Mouse (Mus musculus): ENCODE data around the gene Mif4gd.
A peak's percentile ranks its signal among the peaks of the same experiment; 100 is the strongest.
"Not testable (repeated sequence)": the region's sequence is repeated elsewhere in the genome, so short reads cannot be mapped to it uniquely, and the experiment has no call there.

Mif4gd gene

GRCm38 (mm10) chr11:115612410-115613137, at the start of gene Mif4gd:
Gene Mif4gd, minus strand, starts transcription at chr11:115612969.
- DNase-seq (ENCODE audit: low read depth) = peak; percentile 92

GRCm38 (mm10) chr11:115660376-115660775, 47.6 kb upstream of the Mif4gd start:
- peak; percentile 69 for DNase-seq (ENCODE audit: low read depth)

- peak; percentile 62 for DNase-seq (ENCODE audit: low read depth)
These were observed 45.8 kb upstream of the Mif4gd start for GRCm38 (mm10) chr11:115658521-115658920.

- no peak for DNase-seq (ENCODE audit: low read depth)
These were observed 41.4 kb upstream of the Mif4gd start for GRCm38 (mm10) chr11:115654128-115654527.

- no peak for DNase-seq (ENCODE audit: low read depth)
These were observed 40.4 kb upstream of the Mif4gd start for GRCm38 (mm10) chr11:115653194-115653593.

GRCm38 (mm10) chr11:115651680-115652079, 38.9 kb upstream of the Mif4gd start:
- no peak for DNase-seq (ENCODE audit: low read depth)

- DNase-seq (ENCODE audit: low read depth) = no peak
These were observed 36.9 kb upstream of the Mif4gd start for GRCm38 (mm10) chr11:115649706-115650105.

- DNase-seq (ENCODE audit: low read depth) = peak; percentile 86
These were observed 34.7 kb upstream of the Mif4gd start for GRCm38 (mm10) chr11:115647459-115647858.

GRCm38 (mm10) chr11:115646439-115646838, 33.7 kb upstream of the Mif4gd start:
- DNase-seq (ENCODE audit: low read depth) = no peak

- DNase-seq (ENCODE audit: low read depth) = not testable (repeated sequence)
These were observed 32.7 kb upstream of the Mif4gd start for GRCm38 (mm10) chr11:115645498-115645897.

GRCm38 (mm10) chr11:115644308-115644707, 31.5 kb upstream of the Mif4gd start:
- DNase-seq (ENCODE audit: low read depth) = no peak

GRCm38 (mm10) chr11:115643265-115643664, 30.5 kb upstream of the Mif4gd start:
- DNase-seq (ENCODE audit: low read depth) = no peak

- no peak for DNase-seq (ENCODE audit: low read depth)
These were observed 29.9 kb upstream of the Mif4gd start for GRCm38 (mm10) chr11:115642705-115643104.

- no peak for DNase-seq (ENCODE audit: low read depth)
These were observed 28.9 kb upstream of the Mif4gd start for GRCm38 (mm10) chr11:115641664-115642036.

GRCm38 (mm10) chr11:115640978-115641663, 28.4 kb upstream of the Mif4gd start:
- peak; percentile 90 for DNase-seq (ENCODE audit: low read depth)

- no peak for DNase-seq (ENCODE audit: low read depth)
These were observed 27.6 kb upstream of the Mif4gd start for GRCm38 (mm10) chr11:115640311-115640828.

- no peak for DNase-seq (ENCODE audit: low read depth)
These were observed 26.8 kb upstream of the Mif4gd start for GRCm38 (mm10) chr11:115639540-115639939.

GRCm38 (mm10) chr11:115638498-115639409, 26.0 kb upstream of the Mif4gd start:
- peak; percentile 73 for DNase-seq (ENCODE audit: low read depth)

GRCm38 (mm10) chr11:115636960-115637359, 24.2 kb upstream of the Mif4gd start:
- peak; percentile 66 for DNase-seq (ENCODE audit: low read depth)

GRCm38 (mm10) chr11:115635484-115635883, 22.7 kb upstream of the Mif4gd start:
- DNase-seq (ENCODE audit: low read depth) = no peak

GRCm38 (mm10) chr11:115635041-115635440, 22.3 kb upstream of the Mif4gd start:
- no peak for DNase-seq (ENCODE audit: low read depth)

- peak; percentile 60 for DNase-seq (ENCODE audit: low read depth)
These were observed 21.3 kb upstream of the Mif4gd start for GRCm38 (mm10) chr11:115634109-115634508.

All from 416B (cell line).